Mouse (Mus musculus) gastrocnemius, adult 8-10 months (tissue): ENCODE results near the gene Ulk4. TPM values are rescaled to one million over a fixed set of nuclear protein-coding genes. Genes with fewer than 3 reads are reported as not detected.

Source experiments
- DNase-seq, 2 experiments: peaks; one replicate each; pipeline ENCODE4 v3.0.0; 2022; ENCODE audit warnings: low spot score in 2 of 2
- total RNA-seq, 4 experiments: library from RNA; stranded (reverse); gene quantifications; 2 replicates each; pipeline ENCODE4 v1.2.4; 2022

The Ulk4 gene
- total RNA-seq, 4 experiments from 2014 or later = 0.44 TPM; not detected in 3

DNA sequence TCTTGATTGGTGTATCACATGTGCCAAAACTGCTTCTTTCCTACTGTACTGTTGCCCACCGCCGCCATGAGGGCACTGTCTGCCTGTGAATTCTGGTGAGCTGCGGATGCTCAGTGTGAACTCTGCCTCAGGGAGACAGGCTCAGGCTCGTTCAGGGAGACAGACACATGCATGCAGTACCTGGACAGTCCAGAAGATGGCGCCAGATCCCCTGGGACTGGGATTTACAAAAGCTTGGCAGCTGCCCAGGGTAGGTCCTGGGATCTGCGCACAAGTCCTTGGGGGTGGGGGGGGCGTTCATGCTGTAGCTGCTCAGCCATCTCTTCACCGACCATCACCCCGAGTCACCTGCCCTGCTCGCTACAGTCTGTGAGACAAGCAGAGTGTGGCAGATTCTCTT, 168.9 kb downstream of the Ulk4 start:
- DNase-seq = peak; percentile 18 to 37

DNA sequence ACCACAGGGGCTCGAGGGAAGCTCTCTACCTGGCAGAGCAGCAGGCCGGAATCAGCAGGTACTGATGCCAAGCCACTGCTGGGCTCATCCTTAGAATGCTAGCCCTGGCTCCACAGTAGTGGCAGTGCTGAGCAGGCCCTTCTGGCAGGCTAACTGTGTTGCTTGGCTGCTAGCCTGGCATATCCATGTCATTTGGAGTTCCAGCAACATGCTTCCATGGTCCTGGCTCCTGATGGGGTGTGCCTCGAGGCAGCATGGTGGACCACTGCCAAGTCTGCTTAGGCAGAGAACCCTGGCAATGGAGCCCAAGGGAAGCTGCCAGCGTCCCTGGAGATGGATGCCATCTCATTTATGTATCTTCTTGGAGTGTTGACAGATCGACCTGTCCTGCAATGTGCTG, 169.4 kb downstream of the Ulk4 start:
- DNase-seq = peak; percentile 42 to 76

DNA sequence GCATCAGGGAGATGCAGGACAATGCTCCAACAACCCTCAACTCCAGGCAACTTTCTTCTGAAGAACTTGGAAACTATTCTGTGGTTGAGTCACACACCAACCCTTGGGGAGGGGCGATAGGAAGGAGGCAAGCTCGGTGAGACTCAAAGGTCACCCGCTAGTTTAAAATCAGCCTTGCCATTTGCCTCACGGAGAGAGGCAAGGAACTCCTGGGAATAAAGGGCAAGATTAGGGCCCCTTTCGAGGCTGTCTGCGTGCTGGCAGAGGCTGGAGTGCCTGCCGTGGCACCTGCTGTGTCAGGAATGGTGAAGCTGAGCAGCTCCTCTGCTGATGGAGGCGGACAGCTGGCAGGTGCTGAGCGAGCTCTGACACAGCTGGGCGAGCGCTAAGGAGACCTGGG, 169.9 kb downstream of the Ulk4 start:
- DNase-seq = no peak

DNA sequence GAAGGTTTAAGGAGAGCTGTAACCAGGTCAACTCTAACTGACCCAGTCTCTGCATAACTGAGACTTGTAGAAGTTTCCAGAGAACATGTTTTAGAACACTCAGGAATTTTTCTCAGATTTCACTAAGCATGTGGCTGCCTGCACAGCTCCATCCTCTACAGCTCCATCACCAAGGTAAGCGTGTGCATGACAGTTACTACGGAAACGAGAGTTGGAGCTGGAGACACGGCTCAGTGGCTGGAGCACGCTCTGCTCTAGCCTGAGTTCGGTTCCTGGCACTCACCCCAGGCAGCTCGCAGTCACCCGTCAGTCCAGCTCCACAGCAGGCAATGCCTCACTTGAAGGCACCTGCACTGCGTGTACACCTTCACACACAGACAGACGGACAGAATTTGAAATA, 175.5 kb downstream of the Ulk4 start:
- no peak for DNase-seq

DNA sequence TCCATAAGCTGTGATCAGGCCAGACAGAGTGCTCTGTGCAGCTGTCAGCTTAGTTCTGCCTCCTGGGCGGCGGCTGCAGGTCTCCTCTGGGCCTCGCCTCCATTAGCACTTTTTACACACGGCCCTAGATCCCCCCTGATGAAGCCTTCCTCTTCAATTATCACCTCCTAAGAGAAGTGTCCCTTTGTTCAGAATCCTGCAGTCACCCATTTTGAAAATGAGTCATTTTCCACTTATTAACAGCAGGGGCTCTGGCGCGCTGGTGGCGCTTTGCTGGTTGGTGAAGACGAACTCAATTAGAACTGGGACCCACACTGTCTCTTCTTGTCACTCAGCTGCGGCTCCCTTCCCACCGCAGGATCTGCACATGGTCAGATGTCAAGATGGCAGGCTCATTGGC, 177.5 kb downstream of the Ulk4 start:
- DNase-seq = no peak

DNA sequence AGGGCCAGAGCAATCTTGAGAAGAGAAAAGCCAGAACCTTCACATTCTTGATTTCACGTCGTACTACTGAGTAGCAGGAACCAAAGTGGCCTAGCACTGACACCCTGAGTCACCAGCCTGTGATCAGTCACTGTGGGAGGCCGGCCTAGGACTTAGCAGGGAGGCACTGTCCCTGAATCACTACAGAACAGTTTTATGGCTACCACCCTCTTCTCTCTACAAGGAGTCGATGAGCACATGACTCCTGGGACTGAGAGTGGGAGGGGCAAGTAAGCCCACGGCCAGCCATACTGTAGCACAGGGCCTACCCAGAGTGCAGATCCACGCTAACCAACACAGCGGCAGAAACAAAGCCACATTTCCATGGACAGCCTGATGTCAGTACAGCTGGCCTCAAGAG, 183.2 kb downstream of the Ulk4 start:
- no peak for DNase-seq

DNA sequence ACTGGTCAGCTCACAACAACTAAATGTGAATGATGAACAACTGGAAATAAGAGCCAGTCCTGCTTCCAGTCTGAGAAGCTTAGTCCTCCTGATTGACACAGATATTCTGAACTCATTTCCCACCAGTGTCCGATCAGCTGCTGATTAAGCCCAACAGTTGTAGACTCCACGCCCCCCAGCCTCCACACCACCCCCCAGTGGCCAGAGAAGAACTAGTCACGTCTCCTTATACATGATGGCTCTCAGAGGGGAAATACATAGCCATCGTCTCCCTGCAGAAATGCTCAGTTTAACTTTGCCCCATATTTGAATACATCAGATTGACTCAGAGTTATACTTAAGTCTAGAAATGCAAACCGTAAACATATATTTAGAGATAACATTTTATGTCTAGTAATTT, 184.4 kb downstream of the Ulk4 start:
- DNase-seq = no peak

DNA sequence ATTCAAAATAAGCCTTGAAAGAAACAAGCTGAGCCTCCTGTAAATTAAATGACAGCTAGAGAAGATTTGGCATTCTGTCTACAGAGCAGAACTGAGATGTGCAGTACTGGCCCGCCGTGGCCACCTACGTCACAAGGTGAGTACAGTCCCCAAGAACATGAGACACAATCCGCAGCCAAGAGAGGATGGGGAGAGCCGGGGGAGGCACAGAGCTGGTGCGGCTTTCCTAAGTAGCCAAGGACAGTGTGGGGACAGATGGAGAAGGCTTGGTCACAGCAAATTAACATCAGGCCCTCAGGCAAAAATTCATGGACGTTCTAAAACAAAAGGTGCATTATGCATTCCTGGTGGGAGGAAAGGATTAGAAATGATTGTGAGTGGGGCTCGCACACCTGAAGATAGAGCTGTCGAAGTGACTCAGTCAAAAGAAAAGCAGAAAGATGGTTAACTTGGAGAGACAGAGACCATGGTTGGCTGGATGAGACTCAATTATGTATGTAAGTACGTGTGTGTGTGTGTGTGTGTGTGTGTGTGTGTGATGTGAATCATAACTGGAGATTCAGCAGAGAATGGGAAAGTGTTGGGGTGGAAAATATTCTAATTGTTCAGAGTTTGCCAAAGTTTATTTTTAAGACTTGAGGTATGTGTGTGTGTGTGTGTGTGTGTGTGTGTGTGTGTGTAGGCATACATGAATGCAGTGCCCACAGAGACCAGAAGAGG, 185.8 kb downstream of the Ulk4 start:
- no peak for DNase-seq

DNA sequence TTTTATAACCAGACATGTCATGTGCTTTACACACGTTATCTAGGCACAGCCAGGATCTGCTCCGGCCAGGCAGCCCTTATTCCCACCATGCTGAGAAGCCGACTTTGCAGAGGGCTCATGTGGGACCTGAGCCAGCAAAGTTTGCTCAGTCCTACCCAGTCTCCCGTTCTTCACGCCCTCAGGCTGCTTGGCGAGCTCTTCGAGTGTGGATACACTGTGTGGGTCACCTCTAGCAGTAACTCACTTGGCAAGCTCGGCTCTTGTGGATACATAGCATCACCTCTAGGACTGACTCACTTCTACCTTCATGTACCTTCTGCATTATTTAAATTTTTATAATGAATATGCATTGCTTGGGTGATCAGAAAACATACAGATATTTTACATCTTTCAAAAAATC, 189.3 kb downstream of the Ulk4 start:
- no peak for DNase-seq

DNA sequence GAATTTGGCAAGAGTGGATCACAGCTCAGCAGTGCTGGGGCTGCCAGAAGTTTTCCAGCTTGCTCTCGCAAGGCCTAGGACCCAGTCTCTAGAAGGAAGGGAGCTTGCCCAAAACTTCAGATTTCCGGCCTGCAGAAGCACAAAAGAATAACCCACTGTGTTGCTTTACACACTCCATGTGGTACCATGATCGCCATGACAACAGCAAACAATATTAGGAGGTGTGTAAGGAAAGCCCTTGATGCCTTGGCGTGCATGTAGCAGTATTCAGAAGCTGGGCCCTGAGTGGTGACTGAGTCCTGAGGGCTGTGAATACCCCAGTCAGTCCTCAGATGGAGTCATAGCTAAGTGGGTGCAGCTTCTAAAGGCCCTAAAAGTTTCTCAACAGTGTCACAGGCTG, 192.8 kb downstream of the Ulk4 start:
- DNase-seq = no peak

DNA sequence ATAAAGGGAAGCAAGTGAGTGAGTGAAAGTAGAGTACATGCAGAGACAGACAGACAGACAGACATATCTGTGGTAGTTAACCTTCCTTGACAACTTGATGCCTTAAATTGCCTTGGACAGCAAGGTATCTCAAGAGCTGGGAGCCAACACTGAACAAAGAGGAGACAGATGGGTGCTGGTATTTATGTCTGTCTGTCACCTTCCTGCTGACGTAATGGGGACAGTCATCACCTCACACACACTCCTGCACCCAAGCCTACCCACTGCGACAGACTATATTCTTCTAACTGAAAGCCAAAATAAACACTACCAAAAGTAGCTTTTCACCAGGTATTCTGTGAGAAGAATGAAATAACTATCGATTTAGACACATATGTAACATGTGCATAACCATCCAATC, 196.2 kb downstream of the Ulk4 start:
- DNase-seq = no peak

DNA sequence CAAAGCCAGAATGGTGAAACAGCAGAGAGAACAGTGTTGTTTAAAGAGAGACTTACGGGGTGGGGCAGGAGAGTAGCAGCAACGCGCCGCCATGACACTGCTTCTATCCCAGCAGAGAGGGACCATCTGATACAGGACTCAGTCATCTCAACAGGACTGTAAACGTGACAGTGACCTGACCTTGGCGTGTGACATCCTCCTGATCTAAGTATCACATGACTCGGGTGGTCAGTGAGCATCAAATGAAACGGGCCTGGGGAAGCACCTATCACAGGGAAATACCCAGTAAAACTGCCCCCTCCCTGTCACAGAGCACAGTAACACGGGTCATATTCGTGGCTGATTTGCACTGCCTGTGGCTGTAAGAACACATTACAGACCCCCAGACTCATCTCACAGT, 196.6 kb downstream of the Ulk4 start:
- DNase-seq = no peak

DNA sequence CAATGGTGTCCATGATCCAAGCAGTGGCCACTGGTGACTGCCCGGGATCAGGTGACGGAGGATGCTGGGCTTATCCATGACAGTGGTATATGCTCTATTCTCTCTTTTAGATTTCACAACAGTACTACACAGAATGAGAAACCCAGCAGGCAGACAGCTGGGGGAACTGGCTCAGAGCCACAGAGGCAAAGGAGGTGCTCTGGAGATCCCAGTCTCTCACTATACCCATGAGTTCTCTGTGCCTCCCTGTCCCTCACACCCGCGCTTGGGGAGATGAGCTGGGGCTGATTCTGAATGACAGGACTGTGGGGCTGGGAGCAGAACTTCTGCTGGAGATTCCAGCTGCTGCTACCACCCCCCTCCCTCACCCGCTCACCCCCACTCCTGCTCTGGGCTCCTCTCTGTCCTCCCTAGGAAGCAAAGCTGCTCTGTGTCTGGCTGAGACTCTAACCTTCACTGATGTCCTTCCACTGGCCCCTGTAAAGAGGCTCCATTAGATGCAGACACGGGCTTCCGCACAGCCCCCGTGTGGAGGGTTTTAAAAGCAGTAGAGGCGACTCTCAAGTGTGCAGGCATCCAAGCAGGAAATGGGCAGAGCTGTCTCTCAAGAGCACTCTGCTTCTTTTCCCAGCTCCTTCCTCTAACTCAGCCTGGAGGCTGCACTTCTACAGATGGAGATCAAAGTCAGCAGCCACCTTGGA, 197.5 kb downstream of the Ulk4 start:
- DNase-seq = no peak

DNA sequence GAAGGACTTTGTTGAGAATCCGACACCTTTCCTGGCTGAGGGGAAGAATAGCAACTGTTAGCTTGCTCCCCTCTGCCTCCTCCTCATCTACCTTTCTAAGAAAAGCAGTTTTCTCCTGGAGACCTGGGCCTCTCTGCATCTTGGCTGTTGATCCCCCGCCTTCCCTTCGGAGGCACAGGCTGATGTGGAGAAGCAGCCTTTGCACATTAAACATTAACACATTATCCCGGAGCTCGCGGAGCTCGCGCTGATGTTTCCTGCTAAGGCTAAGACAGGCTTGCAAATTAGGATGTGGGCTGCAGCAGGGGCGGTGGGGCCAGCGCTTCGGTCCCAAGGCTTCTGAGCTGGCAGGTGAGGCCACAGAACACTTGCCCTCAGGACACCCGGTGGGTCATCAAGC, 200.7 kb downstream of the Ulk4 start:
- no peak for DNase-seq

DNA sequence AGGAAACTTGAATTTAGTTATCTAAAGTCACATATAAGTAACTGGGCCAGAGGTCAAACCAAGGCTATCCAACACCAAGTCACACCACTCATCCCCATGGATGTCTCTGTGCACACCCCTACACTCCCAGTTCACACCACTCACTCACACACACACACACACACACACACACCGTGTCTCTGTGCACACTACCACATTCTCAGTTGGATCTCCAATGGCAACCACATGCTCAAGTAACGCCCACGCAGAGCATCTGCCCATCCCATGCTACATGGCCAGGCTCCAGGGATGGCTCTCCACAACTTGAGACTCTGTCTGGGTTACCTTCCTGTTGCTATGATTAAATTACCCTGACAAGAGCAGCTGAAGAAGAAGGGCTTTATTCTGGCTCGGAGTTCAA, 201.8 kb downstream of the Ulk4 start:
- no peak for DNase-seq

DNA sequence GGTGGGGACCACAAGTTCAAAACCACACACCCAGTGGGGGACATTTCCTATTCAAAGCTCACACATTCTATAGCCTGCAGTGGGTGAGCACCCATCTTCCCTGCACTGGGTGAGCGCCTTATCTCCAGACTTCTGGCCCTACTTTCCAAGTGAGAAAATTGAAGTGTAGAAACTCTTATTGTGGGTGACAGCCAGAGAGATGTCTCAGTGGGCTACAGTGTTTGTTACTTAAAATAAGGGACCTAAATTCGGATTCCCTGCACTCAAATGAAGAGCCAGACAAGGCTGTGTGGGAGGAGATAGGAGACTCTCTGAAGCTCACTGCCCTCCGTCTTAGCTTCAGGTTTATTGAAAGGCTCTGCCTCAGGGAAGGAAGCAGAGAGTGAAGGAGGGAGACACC, 202.3 kb downstream of the Ulk4 start:
- DNase-seq = no peak

DNA sequence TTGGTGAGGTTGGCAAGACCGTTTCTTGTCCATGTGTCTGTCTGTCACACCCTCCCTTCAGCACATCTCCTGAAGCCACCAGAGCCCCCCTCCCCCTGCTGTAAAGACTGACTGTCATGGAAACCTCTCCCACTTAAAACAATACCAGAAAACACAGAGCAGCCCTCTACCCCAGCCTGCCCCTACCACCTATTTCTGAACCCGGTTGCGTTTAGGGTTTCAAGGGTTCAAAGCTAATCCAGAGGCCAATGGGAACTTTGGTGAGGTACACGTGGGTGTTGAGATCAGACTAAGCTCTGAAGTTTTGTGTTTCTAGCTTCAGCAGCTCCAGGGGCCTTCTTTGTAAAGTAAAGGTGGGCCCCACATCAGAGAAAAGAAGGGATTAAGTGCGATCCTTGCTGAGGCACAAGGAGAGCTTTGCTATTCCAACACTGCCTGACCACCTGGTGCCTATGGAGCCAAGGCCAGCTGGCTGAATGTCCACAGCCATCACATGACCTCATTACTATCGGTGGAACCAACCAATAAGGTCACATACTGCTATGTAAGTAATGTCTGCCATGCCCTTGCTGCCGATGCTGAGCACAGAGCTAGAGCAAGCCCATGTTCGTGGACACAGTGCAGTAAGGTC, 204.8 kb downstream of the Ulk4 start:
- no peak for DNase-seq

DNA sequence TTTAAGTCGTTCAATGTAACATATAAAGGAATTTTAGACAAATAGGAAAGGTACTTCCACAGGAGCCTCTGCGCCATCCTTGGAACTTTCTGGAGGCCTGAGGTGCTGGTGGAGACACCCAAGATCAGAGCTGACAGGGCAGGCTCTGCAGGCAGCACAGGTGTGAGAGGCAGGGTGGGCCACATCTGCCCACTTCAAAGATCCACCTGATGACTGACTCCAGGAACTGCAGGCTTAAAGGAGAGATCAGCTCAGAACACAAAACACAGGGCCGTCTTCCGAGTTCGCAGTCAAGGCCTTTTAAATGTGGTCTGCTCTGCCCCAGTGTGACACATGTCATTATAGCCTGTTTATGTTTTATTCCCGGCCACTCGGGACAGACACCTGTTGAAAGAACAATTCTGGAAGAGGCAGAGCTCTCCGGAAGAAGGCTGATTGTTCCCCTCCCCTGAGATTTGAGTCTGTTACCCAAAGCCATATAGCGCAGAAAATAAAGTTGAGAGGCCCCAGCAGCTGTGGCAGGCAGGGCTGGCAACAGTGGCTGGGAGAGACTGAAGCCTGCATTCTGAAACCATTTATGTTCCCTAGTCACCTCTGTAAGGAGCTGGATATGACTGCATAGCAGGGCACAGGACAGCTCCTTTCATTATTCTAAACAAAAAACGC, 205.4 kb downstream of the Ulk4 start:
- DNase-seq = no peak

DNA sequence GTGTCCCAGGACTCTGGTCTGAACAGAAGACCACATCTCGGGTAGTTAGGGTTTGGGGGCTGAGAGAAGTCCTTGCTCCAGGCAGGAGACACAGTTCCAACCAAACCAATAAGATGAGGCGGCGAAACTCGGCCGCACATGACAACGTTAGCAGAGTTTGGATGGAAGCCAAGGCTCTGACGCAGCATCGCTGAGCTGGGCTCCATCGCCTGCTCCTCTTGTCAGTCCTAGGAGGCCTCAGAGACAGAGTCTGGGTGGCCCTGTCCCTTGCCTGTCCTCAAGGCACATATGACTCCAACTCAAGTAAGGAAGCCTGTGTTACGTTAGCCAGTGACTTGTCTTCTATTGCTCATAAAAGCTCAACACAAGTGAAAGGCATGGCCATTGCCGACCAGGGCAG, 205.9 kb downstream of the Ulk4 start:
- no peak for DNase-seq

DNA sequence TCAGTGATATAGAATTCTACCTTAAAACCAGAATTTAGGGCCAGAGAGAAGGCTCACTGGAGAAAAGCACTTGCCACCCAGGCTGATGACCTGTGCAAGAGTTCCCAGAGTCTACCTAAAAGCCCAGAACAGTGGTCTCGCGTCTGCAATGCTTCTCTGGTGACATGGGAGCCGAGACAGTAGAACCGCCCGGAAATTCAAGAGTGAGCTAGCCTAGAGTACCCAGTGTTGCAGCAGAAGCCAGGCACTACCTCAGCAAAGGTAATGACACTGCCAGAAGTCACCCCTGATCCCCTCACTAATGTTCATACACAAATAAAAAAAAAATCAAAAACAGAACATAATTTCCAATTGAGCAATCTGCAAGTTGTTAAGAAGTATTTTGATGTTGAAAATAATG, 208.9 kb downstream of the Ulk4 start:
- DNase-seq = no peak

DNA sequence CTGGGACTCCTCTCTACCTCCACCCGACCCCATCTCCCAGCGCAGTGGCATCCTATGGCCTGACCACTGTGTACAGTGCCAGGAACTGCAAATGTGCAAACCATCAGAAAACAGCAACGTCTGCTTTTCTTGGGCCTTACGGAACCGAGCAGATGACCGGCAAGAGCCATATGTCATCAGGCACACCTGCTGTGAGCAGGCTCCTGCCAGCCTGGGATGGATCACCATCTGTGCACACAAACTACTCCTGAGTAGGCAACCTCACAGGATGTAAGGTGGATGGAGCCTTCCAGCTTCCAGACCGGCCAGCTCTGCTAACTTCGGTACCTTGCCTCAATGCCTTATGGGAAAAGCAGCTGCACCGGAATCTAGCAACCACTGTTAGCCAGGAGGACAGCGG, 210.0 kb downstream of the Ulk4 start:
- DNase-seq = no peak

DNA sequence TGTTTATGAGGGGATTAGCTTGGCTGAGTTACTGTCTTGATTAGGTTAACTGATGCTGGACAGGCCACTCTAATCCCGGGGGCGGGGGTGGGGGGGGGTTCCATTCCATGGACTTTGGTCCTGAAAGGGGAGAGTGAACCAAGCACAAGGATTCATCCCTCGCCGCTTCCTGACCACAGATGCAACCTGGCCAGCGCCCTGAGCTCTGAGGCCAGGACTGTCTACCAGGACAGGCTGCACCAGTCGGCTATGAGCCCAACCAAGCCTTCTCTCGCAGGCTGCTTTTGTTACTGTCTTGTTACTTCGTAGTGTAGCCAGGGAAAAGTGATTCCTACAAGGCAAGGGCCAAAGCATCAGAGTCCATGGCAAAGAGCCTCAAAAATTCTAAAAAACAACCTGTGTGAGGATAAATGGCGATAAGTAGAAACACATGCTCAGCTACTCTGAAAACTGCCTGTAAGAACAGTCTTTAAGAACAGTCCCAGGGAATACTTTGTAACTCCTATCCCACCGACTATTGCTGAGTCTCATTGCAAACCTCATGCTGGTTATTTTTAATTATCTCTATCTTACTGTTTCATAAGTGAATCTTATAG, 211.5 kb downstream of the Ulk4 start:
- no peak for DNase-seq
